Mouse (Mus musculus) spleen, adult 2 months (tissue): Measurements from ENCODE around the gene Mlh3. TPM values are rescaled to one million over a fixed set of nuclear protein-coding genes. Genes with fewer than 3 reads are reported as not detected.

Experiments
- DNase-seq, 2 experiments: peaks; one replicate each; pipeline versions ENCODE4 v3.0.0 to v3.0.0-alpha.2; 2012 to 2021; ENCODE audit warnings: low spot score in 2 of 2, low read depth in 1 of 2
- H3K27ac ChIP-seq: fragments of 200-500 bp; 2 replicates; pipeline ENCODE4 v1.5.1; 2012; ENCODE audit warnings: low read length, inconsistent platforms; ENCODE audit not compliant: insufficient read depth
- H3K27me3 ChIP-seq: fragments of 200-500 bp; 2 replicates; pipeline ENCODE4 v1.6.1; 2012; ENCODE audit warnings: mild to moderate bottlenecking, moderate library complexity, low read length, inconsistent platforms; ENCODE audit not compliant: control insufficient read depth, insufficient read depth
- H3K36me3 ChIP-seq: fragments of 200-500 bp; 2 replicates; pipeline ENCODE4 v1.6.1; 2012; ENCODE audit warnings: mild to moderate bottlenecking, low read length, inconsistent platforms; ENCODE audit not compliant: control insufficient read depth, insufficient read depth
- H3K4me1 ChIP-seq: fragments of 200-500 bp; 2 replicates; pipeline ENCODE4 v1.6.1; 2011; ENCODE audit warnings: inconsistent platforms; ENCODE audit not compliant: control insufficient read depth, insufficient read depth, insufficient read length
- H3K4me3 ChIP-seq: fragments of 200-500 bp; 2 replicates; pipeline ENCODE4 v1.5.1; 2011; ENCODE audit warnings: mild to moderate bottlenecking, inconsistent platforms; ENCODE audit not compliant: insufficient read depth, insufficient read length; ENCODE audit errors: extremely low read depth
- CTCF ChIP-seq: fragments of 200-500 bp; IDR thresholded peaks from 2 replicates; pipeline ENCODE4 v1.5.1; 2011; ENCODE audit warnings: mild to moderate bottlenecking, inconsistent platforms; ENCODE audit not compliant: insufficient read depth, insufficient read length, insufficient replicate concordance; ENCODE audit errors: extremely low read depth
- POLR2A ChIP-seq: fragments of 200-500 bp; IDR thresholded peaks from 2 replicates; pipeline ENCODE4 v1.6.1; 2011; ENCODE audit warnings: low read depth, low read length, inconsistent platforms
- WGBS: fragments of 180-500 bp; shearing (Covaris S2); methylation state at CpG from one replicate; pipeline ENCODE4 v1.1.7; 2018; 5-methylcytosine and 5-hydroxymethylcytosine counted together
- polyA plus RNA-seq: library from polyadenylated mRNA; depleted of rRNA; stranded (reverse); fragments of >200 nt; gene quantifications from 2 replicates; pipeline ENCODE4 v1.2.3, GENCODE M21; 2012

Gene Mlh3
- polyA plus RNA-seq, 1 experiment, result 2.9 TPM

DNA sequence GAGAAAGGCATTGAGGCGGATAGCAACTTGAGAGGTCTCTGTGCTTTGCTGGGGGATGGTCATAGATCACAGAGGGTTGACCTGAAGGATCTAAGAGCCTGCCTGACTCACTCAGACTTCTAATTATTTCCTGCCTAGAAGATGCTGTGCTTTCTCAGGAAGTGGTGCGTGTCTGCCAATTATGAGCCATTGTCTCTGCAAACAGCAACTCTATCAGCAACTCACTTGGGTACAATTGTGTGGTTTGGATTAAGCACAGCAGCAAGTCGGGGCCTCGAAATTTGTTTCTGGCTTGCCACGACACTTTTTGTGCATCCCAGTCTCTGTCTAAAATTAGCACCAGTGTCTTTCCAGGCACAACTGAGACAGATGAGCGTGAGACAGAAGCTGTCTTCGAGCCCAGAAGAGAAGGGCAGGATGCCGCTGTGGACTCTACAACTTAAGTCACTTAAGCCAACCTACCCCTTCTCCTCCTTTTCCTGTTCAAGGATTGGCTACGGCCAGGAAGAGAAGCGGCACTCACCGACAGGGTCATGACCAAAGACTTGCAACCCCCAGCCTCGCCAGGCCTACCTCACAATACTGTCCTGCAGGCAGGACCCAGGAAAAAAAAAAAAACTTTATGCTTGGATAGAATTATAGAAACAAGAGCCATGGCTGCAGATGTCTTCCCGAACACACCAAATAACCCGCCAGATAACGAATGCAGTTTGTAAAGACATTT lies 42.4 kb downstream of the Mlh3 start:
- 65% methylated on average over 15 of the region's 15 CpGs for WGBS
- no peak for TF ChIP-seq CTCF
- no peak for TF ChIP-seq POLR2A

DNA sequence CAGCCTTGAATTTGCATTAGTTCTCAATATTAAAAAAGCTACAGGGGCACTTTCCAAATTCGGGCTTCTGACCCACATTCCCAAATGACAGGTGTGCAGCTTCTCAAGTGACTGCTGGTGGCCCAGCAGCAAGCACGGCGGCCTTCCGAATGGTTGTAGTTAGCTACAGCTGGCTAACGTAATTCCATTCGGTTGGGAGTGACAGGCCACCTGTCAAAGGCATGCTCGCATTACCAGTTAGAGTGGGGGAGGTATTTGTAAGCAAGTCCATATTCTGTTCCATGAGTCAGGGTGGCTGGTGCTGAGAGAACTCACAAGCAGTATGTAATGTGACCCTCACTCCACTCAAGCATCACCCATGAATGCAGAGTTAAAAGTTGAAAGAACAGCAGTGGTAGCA lies 43.2 kb downstream of the Mlh3 start:
- WGBS, result 91% methylated on average over 7 of the region's 7 CpGs
- H3K27ac ChIP-seq, result no peak overlapping the region

More for the DNA sequence above, 42.4 kb downstream of the Mlh3 start:
- no peak overlapping the region for H3K4me3 ChIP-seq
- H3K36me3 ChIP-seq, result peaks cover 19% of the 10 kb centered on the region
- H3K4me1 ChIP-seq, result no peaks in the 10 kb centered on the region
- no peak for DNase-seq
- no peak overlapping the region for H3K27ac ChIP-seq
- H3K27me3 ChIP-seq, result no peaks in the 10 kb centered on the region

DNA sequence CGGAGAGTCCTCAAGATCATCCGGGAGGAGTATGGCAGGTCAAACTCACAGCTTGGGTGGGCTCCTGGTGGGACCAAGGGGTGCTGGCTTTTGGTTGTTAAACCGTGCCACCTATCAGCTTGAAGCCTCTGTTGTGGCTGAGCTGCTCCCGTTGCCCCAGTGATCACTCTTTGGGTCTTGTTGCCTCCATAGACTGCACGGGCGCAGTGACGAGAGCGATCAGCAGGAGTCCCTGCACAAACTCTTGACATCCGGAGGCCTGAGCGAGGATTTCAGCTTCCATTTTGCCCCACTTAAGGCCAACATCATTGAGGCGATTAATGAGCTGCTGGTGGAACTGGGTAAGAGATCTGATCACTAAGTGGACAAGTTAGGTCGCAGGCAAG lies 50.5 kb downstream of the Mlh3 start:
- H3K4me1 ChIP-seq, result peaks cover 2% of the 10 kb centered on the region; the same call in 1 of the 2 replicates

More for the DNA sequence above, 43.2 kb downstream of the Mlh3 start:
- no peaks in the 10 kb centered on the region for H3K27me3 ChIP-seq
- no peak for DNase-seq
- H3K36me3 ChIP-seq, result peaks cover 26% of the 10 kb centered on the region
- H3K4me1 ChIP-seq, result no peaks in the 10 kb centered on the region
- no peak overlapping the region for H3K4me3 ChIP-seq
- TF ChIP-seq POLR2A (no peak), CTCF (no peak)

DNA sequence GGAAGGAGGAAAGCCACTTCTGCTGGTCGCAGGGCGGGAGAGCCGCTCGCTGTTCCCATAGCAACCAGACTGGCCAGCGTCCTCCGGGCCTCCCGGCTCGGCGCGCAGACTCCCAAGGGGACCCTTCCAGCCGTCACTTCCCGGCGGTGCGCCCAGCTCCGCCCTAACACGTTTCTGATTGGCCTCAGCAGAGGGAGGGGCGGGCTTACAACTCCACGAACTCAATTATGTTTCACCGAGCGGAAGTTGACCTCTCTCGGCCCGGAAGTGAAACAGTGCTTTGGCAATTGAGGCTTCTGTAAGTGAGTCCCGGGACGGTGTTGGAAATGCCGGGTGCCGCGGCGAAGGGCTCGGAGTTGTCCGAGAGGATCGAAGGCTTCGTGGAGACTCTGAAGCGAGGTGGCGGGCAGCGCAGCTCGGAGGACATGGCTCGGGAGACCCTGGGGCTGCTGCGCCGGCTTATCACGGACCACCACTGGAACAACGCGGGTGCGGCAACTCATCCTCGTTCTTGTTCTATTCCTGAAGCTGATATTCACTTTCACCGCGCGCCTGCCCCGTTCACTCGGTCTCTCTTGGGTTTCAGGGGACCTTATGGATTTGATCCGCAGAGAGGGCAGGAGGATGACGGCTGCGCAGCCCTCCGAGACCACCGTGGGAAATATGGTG lies 51.0 kb downstream of the Mlh3 start, which contains the start of gene Eif2b2:
Gene Eif2b2 (plus strand): TSS at position 246 of the 669 bp plus-strand sequence.
- Histone ChIP-seq H3K36me3 (peaks cover 13% of the 10 kb centered on the region), H3K27ac (peak within 1 kb of the TSS; percentile 58), H3K27me3 (no peaks in the 10 kb centered on the region), H3K4me3 (peak within 1 kb of the TSS; percentile 92), H3K4me1 (peaks cover 2% of the 10 kb centered on the region; the same call in 1 of the 2 replicates)
- under 1% methylated on average over 54 of the region's 54 CpGs for WGBS
- TF ChIP-seq CTCF, result no peak
- peak; percentile 10; the same call in 1 of the 2 replicates for TF ChIP-seq POLR2A
- peak; percentile 91 to 96 for DNase-seq

More for the DNA sequence above, 50.5 kb downstream of the Mlh3 start:
- Histone ChIP-seq H3K4me3 (peak overlapping the region; percentile 92), H3K36me3 (peaks cover 17% of the 10 kb centered on the region), H3K27me3 (no peaks in the 10 kb centered on the region), H3K27ac (peak overlapping the region; percentile 58; the same call in 1 of the 2 replicates)
- WGBS, result 4% methylated on average over 12 of the region's 12 CpGs
- TF ChIP-seq CTCF (no peak), POLR2A (no peak)
- DNase-seq, result peak in 1 of 2 experiments; percentile 15

DNA sequence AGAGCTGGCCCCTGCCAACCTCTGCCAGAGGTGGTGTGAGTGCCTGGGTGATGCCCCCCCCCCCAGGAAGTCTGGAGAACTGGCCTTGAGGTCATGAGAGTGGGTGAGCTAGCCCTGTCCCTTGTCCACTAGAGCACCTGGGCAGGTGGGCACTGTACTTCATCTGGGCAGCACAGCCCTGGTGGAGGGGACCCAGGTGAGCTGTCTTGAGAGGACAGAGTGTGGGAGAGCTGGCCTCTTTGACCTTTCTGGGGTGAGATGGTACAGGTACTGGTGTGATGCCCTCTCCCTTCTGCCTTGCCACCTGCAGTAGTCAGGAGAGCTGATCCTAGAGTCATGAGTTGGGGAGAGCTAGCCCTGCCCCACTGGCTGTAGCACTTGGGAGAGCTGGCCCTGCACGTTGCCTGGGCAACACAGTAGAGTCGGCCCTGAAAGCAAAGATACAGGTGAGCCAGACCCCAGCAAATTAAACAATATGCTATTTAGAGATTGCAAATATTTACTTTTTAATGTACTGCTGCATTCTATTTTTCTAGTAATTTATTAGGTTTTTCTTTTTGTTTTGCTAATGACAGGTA lies 52.6 kb downstream of the Mlh3 start:
- no peaks in the 10 kb centered on the region for H3K27me3 ChIP-seq
- H3K4me1 ChIP-seq, result peaks cover 2% of the 10 kb centered on the region; the same call in 1 of the 2 replicates
- H3K4me3 ChIP-seq, result no peak overlapping the region
- DNase-seq, result no peak
- 91% methylated on average over 2 of the region's 2 CpGs for WGBS
- no peak overlapping the region for H3K27ac ChIP-seq
- H3K36me3 ChIP-seq, result peaks cover 5% of the 10 kb centered on the region; the same call in 1 of the 2 replicates
- TF ChIP-seq POLR2A (no peak), CTCF (no peak)

DNA sequence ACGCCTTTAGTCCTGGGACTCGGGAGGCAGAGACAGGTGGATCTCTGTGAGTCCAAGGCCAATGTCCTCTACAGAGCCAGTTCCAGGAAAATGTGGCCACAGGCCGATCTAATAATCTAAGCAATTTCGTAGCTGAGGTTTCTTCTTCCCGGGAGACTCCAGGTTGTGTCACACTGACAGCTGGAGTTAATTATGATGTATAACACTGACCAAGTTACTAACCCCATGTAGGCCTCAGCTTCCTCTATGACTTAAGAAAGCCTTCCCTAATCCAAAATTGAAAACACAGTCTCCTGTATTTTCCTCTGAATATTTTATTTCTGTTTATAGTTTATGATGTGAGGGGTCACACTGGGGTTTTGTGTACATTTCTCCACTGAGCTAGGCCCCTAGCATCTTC lies 55.4 kb downstream of the Mlh3 start:
- TF ChIP-seq CTCF (no peak), POLR2A (no peak)
- no peak overlapping the region for H3K27ac ChIP-seq
- 90% methylated on average over 5 of the region's 5 CpGs for WGBS
- H3K4me1 ChIP-seq, result no peaks in the 10 kb centered on the region
- no peaks in the 10 kb centered on the region for H3K27me3 ChIP-seq
- no peaks in the 10 kb centered on the region for H3K36me3 ChIP-seq
- no peak overlapping the region for H3K4me3 ChIP-seq
- no peak for DNase-seq
